ENCODE assay signal across 21 mouse cellular contexts in genomic region chr11:120959564-120959963, GRCm38 (mm10). TPM values are rescaled to one million over a fixed set of nuclear protein-coding genes. Genes with fewer than 3 reads are reported as not detected.
A peak's percentile ranks its signal among the peaks of the same experiment; 100 is the strongest.
DNase-seq lines count a peak whose midpoint lies in the region; ATAC-seq and TF ChIP-seq lines count a peak whose summit lies in the region.
"Had no signal": no experiment of that assay in that cellular context is flagged by ENCODE, and none has a peak within 500 bp of the region (broad histone marks: within the 10 kb centered on the region; RNA-seq: fewer than 3 reads in every experiment).

No protein-coding gene starts in this region.

- no peaks in the 10 kb centered on the region for H3K27me3 ChIP-seq in heart, embryonic 10.5 days (ENCODE audit: insufficient read depth, poor library complexity, severe bottlenecking)
- H3K27me3 ChIP-seq in hindbrain, postnatal 0 days (ENCODE audit: insufficient read depth, low read length): no peaks in the 10 kb centered on the region
- H3K27me3 ChIP-seq in hindbrain, embryonic 13.5 days: no peaks in the 10 kb centered on the region
- no peaks in the 10 kb centered on the region for H3K27me3 ChIP-seq in limb, embryonic 10.5 days (ENCODE audit: low read depth, poor library complexity, severe bottlenecking)
- H3K27me3 ChIP-seq: forebrain, embryonic 13.5 days; hindbrain, embryonic 12.5 days; Patski had no signal

- peak; percentile 16; the same call in 1 of the 2 replicates for ATAC-seq in hindbrain, postnatal 0 days
- no peak for ATAC-seq in hindbrain, embryonic 13.5 days (ENCODE audit: low FRiP score)
- ATAC-seq in inflammation-experienced regulatory T-cells, adult 6 months: peak; percentile 38
- ATAC-seq: activated CD4-positive, CD25-positive, alpha-beta regulatory T cell, adult 4 months; forebrain, embryonic 13.5 days; intestine, postnatal 0 days; midbrain, embryonic 16.5 days; Patski had no signal

- H3K27ac ChIP-seq in heart, embryonic 10.5 days: peak overlapping the region; percentile 57; the same call in 1 of the 2 replicates
- no peak overlapping the region for H3K27ac ChIP-seq in hindbrain, postnatal 0 days
- H3K27ac ChIP-seq in hindbrain, embryonic 13.5 days: no peak overlapping the region; the same call in 1 of the 2 replicates
- H3K27ac ChIP-seq in limb, embryonic 10.5 days: no peak overlapping the region
- H3K27ac ChIP-seq: forebrain, embryonic 13.5 days; hindbrain, embryonic 12.5 days; kidney, postnatal 0 days; layer of hippocampus, adult 2 months; left cerebral cortex, adult 2 months had no signal

- peaks cover 99% of the 10 kb centered on the region for H3K36me3 ChIP-seq in heart, embryonic 10.5 days
- H3K36me3 ChIP-seq in hindbrain, postnatal 0 days (ENCODE audit: insufficient read depth, low read length): peaks cover 46% of the 10 kb centered on the region
- peaks cover 77% of the 10 kb centered on the region for H3K36me3 ChIP-seq in hindbrain, embryonic 13.5 days
- H3K36me3 ChIP-seq in limb, embryonic 10.5 days: peaks cover 99% of the 10 kb centered on the region

- H3K4me1 ChIP-seq in heart, embryonic 10.5 days: peaks cover 65% of the 10 kb centered on the region
- H3K4me1 ChIP-seq in hindbrain, postnatal 0 days (ENCODE audit: insufficient read depth, low read length): no peaks in the 10 kb centered on the region
- H3K4me1 ChIP-seq in hindbrain, embryonic 13.5 days (replicated peaks): peaks cover 2% of the 10 kb centered on the region; the same call in 1 of the 2 replicates
- peaks cover 16% of the 10 kb centered on the region for H3K4me1 ChIP-seq in limb, embryonic 10.5 days

- no peak overlapping the region for H3K4me2 ChIP-seq in hindbrain, postnatal 0 days (ENCODE audit: low read depth, low read length)
- H3K4me2 ChIP-seq in hindbrain, embryonic 13.5 days: no peak overlapping the region
- H3K4me2 ChIP-seq: forebrain, embryonic 13.5 days; hindbrain, embryonic 12.5 days had no signal

- no peak for TF ChIP-seq CTCF in hindbrain, postnatal 0 days (IDR thresholded peaks at IDR 0.05; ENCODE audit: low read depth)

- no peak for DNase-seq in heart, embryonic 10.5 days (ENCODE audit: low spot score)
- DNase-seq in heart, adult 8-10 months (ENCODE audit: low spot score): no peak
- DNase-seq in hindbrain, postnatal 0 days (ENCODE audit: low spot score): no peak
- DNase-seq in 416B (ENCODE audit: low read depth): peak; percentile 85
- DNase-seq in layer of hippocampus, postnatal 14 days (ENCODE audit: low spot score in 2 of 2): no peak
- DNase-seq in limb, embryonic 10.5 days (ENCODE audit: low spot score): no peak
- DNase-seq: cerebellum, adult 9-10 months; lung, adult 2 months; lung, postnatal 36 days; right cerebral cortex, adult 18-20 months had no signal

- H3K9me3 ChIP-seq in heart, embryonic 10.5 days: no peaks in the 10 kb centered on the region
- H3K9me3 ChIP-seq in hindbrain, postnatal 0 days (ENCODE audit: low read length): no peaks in the 10 kb centered on the region
- no peaks in the 10 kb centered on the region for H3K9me3 ChIP-seq in hindbrain, embryonic 13.5 days
- no peaks in the 10 kb centered on the region for H3K9me3 ChIP-seq in limb, embryonic 10.5 days (replicated peaks)
- H3K9me3 ChIP-seq: forebrain, embryonic 13.5 days; hindbrain, embryonic 12.5 days had no signal

- H3K9ac ChIP-seq in hindbrain, postnatal 0 days (replicated peaks; ENCODE audit: low read length): no peak overlapping the region
- H3K9ac ChIP-seq in hindbrain, embryonic 13.5 days: no peak overlapping the region
- H3K9ac ChIP-seq: forebrain, embryonic 13.5 days; hindbrain, embryonic 12.5 days had no signal

- H3K4me3 ChIP-seq in heart, embryonic 10.5 days: no peak overlapping the region
- H3K4me3 ChIP-seq in hindbrain, postnatal 0 days (ENCODE audit: low read length): no peak overlapping the region
- H3K4me3 ChIP-seq in hindbrain, embryonic 13.5 days: no peak overlapping the region
- no peak overlapping the region for H3K4me3 ChIP-seq in limb, embryonic 10.5 days
- H3K4me3 ChIP-seq: forebrain, embryonic 13.5 days; hindbrain, embryonic 12.5 days; layer of hippocampus, adult 2 months; left cerebral cortex, adult 2 months had no signal

- WGBS in heart, embryonic 10.5 days: 60% methylated on average over 3 of the region's 3 CpGs
- 84% methylated on average over 3 of the region's 3 CpGs for WGBS in hindbrain, postnatal 0 days
- 91% methylated on average over 3 of the region's 3 CpGs for WGBS in hindbrain, embryonic 13.5 days
- 86% methylated on average over 3 of the region's 3 CpGs for WGBS in limb, embryonic 10.5 days

RNA-seq across cellular contexts. Expression of gene Slc16a3, which starts 11.3 kb away (rescaled TPM):
- polyA plus RNA-seq in heart, embryonic 10.5 days (2016; fragmentation: Nextera tagmentation; extraction: Ambion mirVana): 416 and 440 TPM in 2 replicates
- 1 to 10 TPM; 1.0 to 3.7 (median 1.3) TPM for total RNA-seq in heart, adult 8-10 months (2022)
- 22.9 and 24.9 TPM in 2 replicates for total RNA-seq in hindbrain, postnatal 0 days (2014; rRNA removed)
- 6.4 and 7.8 TPM in 2 replicates for polyA plus RNA-seq in hindbrain, postnatal 0 days (2015; fragmentation: Nextera tagmentation; extraction: Ambion mirVana)
- 11.7 and 14.9 TPM in 2 replicates for polyA plus RNA-seq in hindbrain, embryonic 13.5 days (2015; fragmentation: Nextera tagmentation; extraction: Ambion mirVana)
- polyA plus RNA-seq in inflammation-experienced regulatory T-cells, adult 6 months (2017; shearing (Covaris generic)): 1 to 10 TPM; 2.9 to 4.0 (median 3.4) TPM
- 1 to 10 TPM; 2.1 to 3.3 TPM for total RNA-seq in layer of hippocampus, postnatal 14 days (2021)
- 119 and 165 TPM in 2 replicates for polyA plus RNA-seq in limb, embryonic 10.5 days (2016; fragmentation: Nextera tagmentation; extraction: Ambion mirVana)

RNA-seq across cellular contexts. Expression of gene Ccdc57, which starts 26.9 kb away (rescaled TPM):
- 6.0 and 6.5 TPM in 2 replicates for polyA plus RNA-seq in heart, embryonic 10.5 days (2016; fragmentation: Nextera tagmentation; extraction: Ambion mirVana)
- 1 to 10 TPM in 2 of 4 experiments, under 1 TPM in 2; 0.72 to 1.7 (median 1.2) TPM for total RNA-seq in heart, adult 8-10 months (2022)
- 4.2 and 7.1 TPM in 2 replicates for total RNA-seq in hindbrain, postnatal 0 days (2014; rRNA removed)
- 4.8 and 5.6 TPM in 2 replicates for polyA plus RNA-seq in hindbrain, postnatal 0 days (2015; fragmentation: Nextera tagmentation; extraction: Ambion mirVana)
- polyA plus RNA-seq in hindbrain, embryonic 13.5 days (2015; fragmentation: Nextera tagmentation; extraction: Ambion mirVana): 4.8 and 5.4 TPM in 2 replicates
- under 1 TPM; 0.35 to 0.45 (median 0.42) TPM for polyA plus RNA-seq in inflammation-experienced regulatory T-cells, adult 6 months (2017; shearing (Covaris generic))
- 1 to 10 TPM; 5.7 to 7.8 TPM for total RNA-seq in layer of hippocampus, postnatal 14 days (2021)
- polyA plus RNA-seq in limb, embryonic 10.5 days (2016; fragmentation: Nextera tagmentation; extraction: Ambion mirVana): 7.0 and 7.2 TPM in 2 replicates

RNA-seq across cellular contexts. Expression of gene Csnk1d, which starts 31.6 kb away (rescaled TPM):
- polyA plus RNA-seq in heart, embryonic 10.5 days (2016; fragmentation: Nextera tagmentation; extraction: Ambion mirVana): 85.2 and 99.8 TPM in 2 replicates
- total RNA-seq in heart, adult 8-10 months (2022): 10 to 100 TPM; 52.1 to 61.2 (median 56.3) TPM
- 95.2 and 100 TPM in 2 replicates for total RNA-seq in hindbrain, postnatal 0 days (2014; rRNA removed)
- polyA plus RNA-seq in hindbrain, postnatal 0 days (2015; fragmentation: Nextera tagmentation; extraction: Ambion mirVana): 97.7 and 102 TPM in 2 replicates
- 147 and 148 TPM in 2 replicates for polyA plus RNA-seq in hindbrain, embryonic 13.5 days (2015; fragmentation: Nextera tagmentation; extraction: Ambion mirVana)
- 10 to 100 TPM; 56.0 to 64.3 (median 61.4) TPM for polyA plus RNA-seq in inflammation-experienced regulatory T-cells, adult 6 months (2017; shearing (Covaris generic))
- total RNA-seq in layer of hippocampus, postnatal 14 days (2021): 100 to 1,000 TPM; 123 to 126 TPM
- polyA plus RNA-seq in limb, embryonic 10.5 days (2016; fragmentation: Nextera tagmentation; extraction: Ambion mirVana): 126 and 136 TPM in 2 replicates
